Mouse (Mus musculus): ENCODE results near the gene Serpinb9.
"Not testable (repeated sequence)": the region's sequence is repeated elsewhere in the genome, so short reads cannot be mapped to it uniquely, and the experiment has no call there.

The Serpinb9 gene

DNA sequence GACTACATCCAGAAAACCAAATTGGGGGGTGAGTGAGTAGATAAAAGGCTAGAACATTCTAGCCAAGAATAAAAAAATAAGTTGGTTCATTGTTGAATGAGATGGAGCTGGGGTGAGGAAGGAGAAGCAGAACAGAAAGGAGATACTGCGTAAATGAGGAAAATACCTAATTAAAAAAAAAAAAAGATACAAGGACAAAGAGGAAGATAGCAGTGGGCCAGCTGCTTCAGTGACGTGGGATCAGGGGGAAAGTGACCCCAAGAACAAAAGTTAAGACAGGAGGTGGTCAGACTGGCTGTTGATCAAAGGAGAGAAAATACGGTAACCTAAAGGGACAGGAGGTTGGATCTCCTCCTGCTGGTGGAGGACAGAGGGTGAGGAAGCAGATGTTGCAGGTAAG, at the start of gene Serpinb9:
Gene Serpinb9, plus strand, starts transcription at position 301 of the 400 bp plus-strand sequence.
- no peak for DNase-seq

DNA sequence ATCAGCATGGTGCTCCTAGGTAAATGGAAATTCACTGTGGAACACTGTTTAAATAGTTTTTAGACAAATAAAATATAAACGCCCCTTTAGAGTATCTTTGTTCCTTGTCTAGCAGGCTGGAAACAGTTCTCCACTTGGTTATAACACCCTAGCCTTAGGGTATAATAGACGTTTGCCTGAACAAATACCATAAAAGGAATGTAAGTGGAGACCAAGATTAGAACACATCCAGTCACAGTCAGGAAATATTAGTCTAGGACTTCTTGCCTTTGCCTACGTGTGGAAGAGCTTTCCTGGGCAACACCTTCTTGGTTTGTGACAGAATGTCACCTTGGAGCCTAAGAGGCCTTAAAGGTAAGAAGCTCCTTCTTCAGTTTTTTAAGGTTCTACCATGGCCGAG, 46.5 kb upstream of the Serpinb9 start:
- DNase-seq, result no peak

DNA sequence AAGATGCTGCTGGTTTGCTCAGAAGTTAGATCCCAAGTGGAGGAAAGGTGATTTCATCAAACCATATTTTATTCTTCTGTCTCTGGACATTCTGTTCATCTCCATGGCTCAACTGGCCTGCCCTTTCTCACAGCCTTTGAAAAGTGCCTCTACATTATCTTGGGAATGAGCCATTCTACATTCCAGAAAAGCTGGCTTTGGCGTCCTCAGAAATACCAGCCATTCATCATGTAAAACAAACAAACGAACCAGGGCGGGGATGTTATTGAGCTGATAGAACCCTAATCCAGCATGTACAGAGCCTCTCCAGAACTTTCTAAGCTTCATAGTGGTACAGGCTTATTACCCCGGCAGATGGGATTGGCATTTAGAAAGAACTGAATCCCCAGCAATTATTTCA, 45.1 kb upstream of the Serpinb9 start:
- no peak for DNase-seq

DNA sequence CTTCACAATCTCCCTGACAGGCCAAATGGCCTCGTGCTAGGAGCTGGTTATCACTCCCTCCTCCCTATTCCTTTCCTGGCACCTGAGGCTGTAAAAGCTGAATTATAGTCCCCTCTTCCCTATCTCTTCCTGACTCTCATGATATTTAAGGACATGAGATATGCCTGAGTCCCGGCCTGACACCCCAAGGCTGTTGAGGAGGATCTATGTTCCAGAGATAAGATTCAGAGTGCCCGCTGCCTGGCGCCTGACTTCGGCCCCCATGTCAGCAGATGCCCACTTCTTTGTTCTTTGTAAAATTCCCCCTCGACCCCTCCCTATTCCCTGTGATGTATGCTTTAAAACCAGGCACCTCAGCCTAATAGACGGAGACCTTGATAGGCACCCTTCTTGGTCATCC, 44.5 kb upstream of the Serpinb9 start:
- DNase-seq, result not testable (repeated sequence)

DNA sequence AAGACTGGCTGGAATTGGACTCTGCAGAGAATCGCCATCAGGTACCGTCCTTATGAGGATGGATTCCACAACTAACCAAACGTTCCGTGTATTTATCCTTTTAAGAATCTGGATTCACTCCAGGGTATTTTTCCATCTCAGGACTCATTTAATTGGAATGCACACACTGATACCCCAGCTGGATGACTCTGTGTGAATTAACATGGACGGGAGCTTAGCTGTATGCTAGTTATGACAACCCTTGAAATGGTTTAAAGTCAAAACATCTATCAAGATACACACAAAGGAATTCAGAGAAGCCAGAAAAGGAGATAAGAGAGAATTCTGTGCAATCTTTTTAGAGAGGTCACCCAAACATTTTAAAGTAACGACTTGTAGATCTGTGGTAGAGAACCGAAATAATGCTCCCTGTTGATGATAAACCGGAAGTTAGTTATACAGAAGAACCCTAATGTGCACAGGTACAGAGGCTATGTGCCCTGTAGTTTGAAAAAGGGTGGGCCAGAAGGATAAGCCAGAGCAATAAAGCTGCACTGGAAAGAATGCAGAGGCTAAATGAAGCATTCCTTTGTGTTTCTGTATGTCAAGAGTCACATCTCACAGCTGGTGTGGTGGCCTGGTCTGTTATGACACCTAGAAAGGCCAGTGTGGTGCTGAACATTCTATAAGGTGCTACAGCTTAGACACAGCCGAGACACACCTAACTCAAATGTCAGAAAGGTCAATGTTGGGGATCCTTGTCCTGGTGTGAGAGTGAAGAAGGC, 38.9 kb upstream of the Serpinb9 start:
- DNase-seq, result no peak

DNA sequence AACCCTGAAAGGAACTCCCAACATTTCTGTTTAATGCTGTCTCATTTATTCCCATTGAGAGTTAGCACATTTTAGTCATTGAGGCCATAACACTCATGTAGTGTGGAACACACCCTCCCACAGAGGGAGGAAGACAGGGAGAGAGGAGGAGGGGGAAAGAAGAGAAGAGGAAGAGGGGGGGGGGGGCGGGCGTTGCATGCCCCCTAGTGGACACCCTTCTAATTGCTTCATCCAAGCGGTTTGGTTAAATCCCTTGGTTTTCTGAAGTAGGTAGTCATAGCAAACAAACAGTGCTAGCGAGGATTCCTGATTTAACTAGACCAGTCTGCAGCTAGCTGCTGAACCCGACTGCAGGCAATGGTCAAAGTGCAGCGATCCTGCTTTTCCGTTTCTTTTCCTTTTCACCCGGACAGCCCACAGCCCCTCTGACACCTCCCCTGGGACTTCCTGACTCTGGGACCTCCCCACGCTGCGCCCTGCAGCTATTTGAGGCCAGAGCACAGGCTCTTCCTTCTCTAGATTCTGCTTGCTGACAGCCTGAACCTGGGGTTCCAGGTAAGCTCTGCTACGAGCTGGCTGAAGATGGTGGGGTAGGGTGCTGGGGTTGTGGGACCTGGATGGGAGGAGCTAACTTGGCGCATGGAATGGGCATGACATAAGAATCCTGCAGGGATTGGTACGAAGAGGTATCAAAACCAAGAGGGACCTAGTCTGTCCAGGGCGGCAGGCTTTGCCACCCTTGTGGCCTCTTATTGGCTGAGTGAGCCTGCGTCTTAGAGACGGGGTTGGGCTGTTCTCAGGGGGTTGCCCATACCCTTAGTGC, 37.9 kb upstream of the Serpinb9 start, which contains the start of gene Serpinb6b:
Gene Serpinb6b, plus strand, starts transcription at position 221 of the 823 bp plus-strand sequence.
- DNase-seq, result peak; percentile 5

DNA sequence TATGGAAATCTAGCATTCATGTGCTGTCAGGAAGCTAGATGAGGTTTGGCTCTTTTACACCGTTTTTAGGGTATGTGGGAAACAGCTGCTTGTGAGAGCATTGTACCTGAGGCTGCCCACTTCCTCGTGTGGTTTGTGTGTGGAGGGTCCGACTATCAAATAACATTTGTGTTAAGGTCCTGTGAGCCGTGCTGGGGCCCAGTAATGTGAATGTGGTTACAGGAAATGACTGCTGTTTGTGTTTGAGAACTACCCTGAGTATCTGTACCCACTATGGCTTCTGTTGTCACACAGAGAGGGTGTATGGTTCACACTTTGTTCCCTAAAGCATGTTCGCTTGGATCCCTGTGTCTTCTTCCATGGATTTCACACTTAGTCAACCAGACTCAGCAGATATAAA, 36.9 kb upstream of the Serpinb9 start:
- DNase-seq, result no peak

DNA sequence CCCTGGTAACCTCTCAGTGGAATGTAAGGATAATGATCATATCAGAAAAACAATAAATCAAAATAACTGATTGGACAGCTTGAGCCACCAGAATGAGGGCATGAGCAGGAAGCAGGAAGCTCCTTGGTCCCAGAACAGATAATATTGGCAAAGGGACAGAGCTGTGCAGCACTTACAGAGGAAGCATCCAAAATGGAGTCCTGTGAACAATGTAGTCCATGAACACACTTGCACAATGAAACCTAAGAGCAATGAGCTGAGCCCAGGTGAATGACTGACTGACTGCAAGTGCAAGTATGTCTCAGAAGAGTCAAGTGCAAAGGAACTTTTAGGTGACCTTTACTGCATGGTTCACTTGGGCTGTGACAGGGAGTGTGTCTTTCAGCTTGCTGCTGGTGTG, 35.8 kb upstream of the Serpinb9 start:
- no peak for DNase-seq

DNA sequence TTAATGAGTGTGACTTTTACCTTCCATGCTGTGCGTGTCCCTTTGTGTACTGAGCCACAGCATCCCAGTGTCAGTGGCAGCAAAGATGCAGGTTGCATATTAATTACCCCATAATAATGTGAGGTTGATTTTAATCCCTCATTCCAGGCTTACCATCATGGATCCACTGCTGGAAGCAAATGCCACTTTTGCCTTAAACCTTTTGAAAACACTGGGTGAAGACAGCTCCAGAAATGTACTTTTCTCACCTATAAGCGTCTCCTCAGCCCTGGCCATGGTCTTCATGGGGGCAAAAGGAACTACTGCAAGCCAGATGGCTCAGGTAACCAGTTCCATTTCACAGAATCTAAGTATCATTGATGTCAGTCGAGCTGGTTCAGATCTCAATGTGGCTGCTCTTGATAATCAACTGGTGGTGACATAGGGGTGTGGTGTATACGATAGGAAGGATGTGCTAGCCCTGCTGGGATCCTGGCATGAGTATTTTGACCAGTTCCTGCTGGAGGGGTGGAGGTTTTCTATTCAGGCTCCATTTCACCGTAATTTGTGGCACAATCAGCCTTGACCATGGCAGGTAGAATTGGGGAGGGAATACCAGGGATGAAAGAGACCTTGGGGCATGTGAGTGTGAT, 34.6 kb upstream of the Serpinb9 start:
- DNase-seq, result no peak

DNA sequence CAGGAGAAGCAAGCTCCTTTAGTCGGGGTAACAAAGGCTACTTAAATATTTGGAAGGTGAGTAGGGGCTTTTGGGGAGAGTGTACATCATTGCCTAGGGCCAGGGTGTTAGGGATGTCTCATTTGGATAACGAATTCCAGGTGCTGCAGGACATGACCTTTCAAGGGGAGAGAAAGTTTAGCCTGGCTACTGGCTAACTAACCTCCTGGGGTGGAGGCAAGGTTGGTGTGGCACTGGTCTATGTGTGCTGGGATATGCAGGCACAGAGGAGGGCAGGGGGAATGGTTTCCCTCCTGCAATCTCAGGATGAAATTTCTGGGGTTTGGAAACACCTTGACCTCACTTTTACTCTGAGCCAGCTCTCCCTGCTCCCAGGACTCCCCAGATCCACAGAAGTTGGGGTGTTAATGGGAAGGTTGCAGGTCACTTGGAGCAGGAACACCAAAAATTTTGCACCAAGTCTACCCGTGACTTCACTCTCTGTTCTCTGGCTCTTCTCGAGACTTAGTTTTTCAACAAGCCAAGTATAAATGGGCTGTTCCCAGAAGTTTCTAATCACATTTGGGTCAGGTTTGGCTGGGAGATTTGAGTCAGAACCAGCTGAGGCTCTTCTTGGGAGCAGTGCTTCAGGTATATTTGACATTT, 33.9 kb upstream of the Serpinb9 start:
- no peak for DNase-seq

DNA sequence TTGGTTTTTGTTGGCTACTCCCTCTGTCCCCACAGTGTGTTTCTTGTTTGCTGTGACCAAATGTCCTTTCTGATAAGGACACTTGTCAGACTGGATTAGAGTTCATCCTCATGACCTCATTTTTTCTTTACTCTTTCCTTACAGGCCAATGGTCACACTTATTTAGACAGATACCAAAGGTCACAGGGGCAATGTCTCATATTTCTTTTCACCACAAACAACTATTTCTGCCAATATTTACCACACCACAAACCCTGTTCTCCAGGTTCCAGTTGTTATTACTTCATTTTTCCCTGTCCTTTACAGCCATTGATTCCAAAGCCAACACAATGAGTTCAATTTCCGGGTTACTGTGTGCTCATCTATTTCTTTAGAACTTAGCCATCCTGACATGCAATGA, 33.4 kb upstream of the Serpinb9 start:
- no peak for DNase-seq

DNA sequence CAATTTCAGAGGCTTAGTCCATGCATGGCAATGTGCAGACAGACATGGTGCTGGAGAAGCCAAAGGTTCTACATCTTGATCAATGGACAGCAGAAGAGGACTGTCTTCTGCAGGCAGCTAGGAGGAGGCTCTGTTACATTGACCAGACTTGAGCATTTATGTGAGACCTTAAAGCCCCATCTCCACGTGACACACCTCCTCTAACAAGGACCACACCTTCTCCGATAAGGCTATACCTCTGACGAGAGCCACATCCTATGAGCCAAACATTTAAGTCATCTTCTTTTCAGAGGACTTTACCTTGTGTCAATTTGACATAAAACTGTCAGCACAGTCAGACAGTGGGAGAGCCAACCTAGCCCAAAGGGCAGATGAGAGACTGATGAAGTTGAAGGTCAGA, 32.3 kb upstream of the Serpinb9 start:
- DNase-seq, result no peak

DNA sequence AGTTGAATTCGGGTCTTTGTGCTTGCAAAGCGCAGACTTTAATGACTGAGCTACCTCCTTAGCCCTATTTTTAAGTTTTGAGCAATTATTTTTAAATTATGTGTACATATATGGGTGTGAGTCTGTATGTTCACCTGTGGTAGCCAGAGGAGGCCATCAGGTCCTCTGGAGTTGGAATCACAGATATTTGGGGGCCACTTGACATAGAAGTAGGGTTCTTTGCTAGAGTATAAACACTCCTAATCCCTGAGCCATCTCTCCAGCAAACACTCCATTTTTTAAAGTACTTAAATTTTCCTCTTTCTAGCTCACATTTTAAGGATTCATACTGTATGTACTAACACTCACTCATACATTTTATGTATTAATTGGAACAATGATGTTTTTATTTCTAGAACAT, 28.8 kb upstream of the Serpinb9 start:
- DNase-seq, result no peak

DNA sequence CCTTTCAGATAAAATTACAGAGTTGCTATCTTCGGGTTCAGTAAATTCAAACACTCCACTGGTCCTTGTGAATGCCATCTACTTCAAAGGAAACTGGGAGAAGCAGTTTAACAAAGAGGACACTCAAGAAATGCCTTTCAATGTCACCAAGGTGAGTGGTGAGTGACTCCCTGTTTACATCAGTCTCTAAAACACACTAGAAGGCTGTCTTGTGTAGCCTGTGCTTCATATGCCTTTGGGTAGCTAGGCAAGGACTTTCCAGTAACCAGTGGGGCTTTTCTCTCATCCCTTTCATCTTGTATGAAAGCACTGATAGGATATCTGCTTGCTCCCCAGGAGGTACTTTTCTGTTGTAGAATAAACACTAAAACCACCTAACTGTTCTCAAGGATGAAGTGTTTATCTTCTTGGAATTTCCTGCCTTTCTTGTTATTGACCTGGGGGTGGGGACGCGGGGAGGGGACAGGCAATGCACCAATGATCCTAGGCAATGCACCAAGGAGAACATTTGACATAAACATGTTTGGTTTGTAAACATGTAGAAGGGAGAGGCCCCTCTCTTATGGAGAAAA, 28.1 kb upstream of the Serpinb9 start:
- no peak for DNase-seq

DNA sequence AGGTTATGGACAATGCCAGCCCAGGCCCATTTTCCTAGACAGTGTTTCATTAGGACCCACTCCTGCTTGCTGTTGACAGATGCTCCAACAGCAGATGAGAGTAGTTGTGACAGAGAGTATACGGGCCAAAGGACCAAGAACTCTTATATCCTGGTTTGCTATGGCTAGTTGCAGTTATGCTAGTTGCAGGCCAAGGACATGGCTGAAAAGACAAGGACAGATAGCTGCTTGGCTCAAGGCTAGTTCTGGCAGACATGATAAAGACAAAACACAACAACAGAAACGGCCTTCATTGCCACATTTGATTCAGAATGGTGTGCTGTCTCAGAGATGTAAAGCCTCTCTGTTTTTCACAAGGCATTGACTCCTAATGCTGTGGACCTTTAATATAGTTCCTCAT, 27.3 kb upstream of the Serpinb9 start:
- DNase-seq, result no peak

DNA sequence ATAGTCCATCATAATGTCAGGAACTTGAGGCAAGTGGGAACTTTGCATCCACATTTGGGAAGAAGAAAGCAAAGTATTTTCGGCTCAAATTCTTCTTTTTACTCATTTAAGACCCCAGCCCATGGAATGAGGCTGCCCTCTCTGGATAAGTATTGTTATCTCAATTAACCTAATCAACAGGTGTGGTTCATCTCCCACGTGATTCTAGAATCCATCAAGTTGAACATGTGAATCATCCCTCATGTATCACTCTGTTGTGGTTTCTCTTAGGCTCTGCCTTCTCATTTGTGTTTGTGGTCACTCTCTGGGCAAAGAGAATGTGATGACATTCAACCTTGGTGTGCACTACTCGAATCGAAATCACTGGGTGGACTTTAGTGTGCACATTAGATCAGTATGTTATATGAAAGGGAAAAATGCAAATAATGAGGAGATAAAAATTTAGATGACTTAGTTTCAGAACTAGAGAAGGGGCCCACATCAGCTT, 20.5 kb upstream of the Serpinb9 start:
- DNase-seq, result no peak

DNA sequence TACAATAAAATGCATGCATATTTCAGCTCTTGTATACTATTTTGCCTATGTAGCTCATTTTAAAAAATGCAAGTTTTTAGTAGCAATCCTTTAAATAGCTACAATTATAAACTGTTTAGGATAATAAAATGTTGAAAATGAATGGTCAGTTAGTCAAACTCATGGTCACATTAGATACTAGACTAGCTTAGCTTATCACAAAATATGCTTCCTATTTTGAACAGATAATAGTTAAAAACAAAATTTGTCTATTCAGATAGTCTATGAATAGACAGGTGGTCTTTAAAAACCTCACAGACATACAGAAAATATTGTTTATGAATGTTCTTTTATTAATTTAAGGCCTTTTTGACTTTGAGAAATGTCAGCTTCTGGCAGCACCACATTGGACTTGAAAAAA, 16.8 kb upstream of the Serpinb9 start:
- DNase-seq, result no peak

DNA sequence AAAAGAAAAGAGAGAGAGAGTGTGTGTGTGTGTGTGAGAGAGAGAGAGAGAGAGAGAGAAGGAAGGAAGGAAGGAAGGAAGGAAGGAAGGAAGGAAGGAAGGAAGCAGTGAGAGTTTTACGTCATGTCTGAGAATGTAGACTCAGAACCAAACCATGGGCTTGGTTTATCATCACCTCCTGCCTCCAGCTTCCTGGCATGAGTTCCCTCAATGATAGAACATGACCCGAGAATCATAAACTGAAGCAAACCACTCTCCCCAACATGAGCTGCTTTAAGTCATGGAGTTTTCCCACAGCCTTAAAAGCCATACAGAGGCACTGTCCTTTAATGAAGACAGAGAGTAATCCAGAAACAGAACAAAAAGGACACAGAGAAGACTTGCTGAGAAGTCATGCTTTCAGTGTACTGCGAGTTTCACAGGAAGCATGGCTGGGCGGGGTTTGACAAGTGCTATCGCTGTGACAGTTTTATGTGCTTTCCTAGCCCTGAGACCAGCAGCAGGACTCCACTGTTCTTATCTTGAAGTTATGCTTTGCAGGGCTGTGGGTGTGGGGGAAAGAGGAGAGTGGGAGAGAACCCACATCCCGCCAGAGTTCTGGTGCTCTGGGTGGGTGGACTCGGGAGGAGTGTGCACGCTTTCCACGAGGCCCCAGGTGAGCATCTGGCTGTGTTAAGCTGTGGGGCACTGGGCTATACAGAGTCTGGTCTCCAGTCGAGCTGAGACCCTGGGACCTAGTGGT, 9.7 kb upstream of the Serpinb9 start:
- DNase-seq, result no peak

DNA sequence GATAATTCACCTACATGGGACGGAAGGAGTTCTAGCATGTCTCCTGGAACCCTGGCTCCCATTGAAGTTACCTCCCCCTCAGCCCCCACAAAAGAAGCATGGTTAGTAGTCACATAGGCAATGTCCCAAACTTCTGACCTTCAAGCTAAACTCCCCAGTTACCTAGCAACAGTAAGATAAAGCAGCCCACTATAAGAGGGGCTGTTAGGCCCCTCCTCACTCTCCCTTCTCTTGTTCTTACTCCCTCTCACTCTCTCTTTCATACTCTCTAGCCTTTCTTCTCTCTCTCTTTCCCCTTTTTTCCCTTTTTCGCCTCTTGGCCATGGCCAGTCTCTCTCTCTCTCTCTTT, 9.2 kb upstream of the Serpinb9 start:
- DNase-seq, result no peak

DNA sequence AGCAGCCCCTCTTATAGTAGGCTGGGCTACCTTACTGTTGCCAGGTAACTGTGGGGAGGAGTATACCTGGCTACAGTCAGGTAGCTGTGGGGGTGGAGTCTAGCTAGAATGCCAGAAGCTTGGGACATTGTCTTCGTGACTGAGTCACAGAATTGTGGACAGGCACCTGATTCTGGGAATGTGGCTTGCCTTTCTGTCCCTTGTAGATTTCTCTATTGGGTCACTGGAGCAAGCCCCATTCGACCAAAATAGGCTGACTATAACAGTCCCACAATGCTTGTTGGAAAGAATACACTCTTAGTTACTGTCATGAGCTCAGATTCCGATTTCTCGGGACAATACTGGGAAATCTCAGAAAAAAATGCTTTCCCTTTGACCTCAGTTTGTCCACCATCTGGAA, 8.0 kb upstream of the Serpinb9 start:
- DNase-seq, result no peak

DNA sequence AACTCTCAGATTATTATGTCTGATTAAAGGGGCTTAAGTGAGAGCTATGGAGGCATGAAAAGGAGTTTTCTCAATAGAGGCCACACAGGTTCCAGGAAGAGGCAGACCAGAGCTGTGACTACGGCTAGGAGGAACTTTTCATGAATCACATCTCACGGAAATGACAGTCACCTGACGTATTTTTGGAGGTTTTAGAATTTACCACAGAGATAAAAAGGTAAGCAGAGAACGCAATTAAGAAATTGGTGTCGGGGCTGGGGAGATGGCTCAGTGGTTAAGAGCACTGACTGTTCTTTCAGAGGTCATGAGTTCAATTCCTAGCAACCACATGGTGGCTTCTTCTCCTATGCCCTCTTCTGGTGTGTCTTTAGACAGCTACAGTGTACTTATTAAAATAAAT, 1.7 kb upstream of the Serpinb9 start:
- DNase-seq, result no peak
